Mouse (Mus musculus) inflammation-experienced regulatory T-cells (primary cell): ENCODE results near the gene Shroom2. TPM values are rescaled to one million over a fixed set of nuclear protein-coding genes. Genes with fewer than 3 reads are reported as not detected.

Source experiments
- polyA plus RNA-seq, 2 experiments: library from polyadenylated mRNA; unstranded; fragments of 100-300 nt; shearing (Covaris generic); gene quantifications; one replicate each; pipeline ENCODE4 v1.2.1; 2017

Gene Shroom2
- under 1 TPM in 1 of 2 experiments, not detected in 1; 0.53 TPM for polyA plus RNA-seq

GRCm38 (mm10) chrX:152768891-152769599 lies at the start of gene Shroom2:
TSS of gene Shroom2 (minus strand) at chrX:152769465.

DNA sequence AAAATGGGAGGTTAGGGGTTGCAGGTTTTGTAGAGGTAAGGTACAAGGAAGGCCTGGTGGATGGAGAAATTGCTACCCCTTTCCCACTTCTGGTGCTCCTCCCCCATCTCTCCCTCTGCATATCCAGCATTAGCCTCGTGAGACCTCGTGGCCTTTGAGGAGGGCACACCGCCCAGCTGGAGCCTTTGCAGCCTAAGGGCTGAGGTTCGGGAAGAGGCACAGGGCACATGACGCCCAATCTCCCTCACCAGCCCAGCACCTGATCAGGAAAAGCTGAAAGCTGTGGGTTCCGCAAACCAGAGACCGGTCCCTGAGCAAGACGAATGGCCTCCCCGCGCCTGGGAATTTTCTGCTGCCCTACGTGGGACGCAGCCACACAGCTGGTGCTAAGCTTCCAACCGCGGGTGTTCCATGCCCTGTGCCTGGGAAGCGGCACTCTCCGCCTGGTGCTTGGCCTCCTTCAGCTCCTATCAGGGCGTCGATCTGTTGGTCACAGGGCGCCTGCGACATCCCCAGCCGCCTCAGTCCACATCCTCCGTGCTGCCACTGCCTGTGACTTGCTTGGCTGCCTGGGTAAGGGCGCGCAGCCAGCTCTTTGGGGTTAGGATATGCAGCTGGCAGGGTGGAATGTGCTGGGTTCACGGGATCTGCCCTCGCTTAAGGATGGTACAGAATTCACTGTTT lies 12.6 kb upstream of the Shroom2 start, which contains the start of gene Gpr143:
Gene Gpr143, plus strand, starts transcription at position 202 of the 684 bp plus-strand sequence.

GRCm38 (mm10) chrX:152563034-152563433 lies 206.2 kb downstream of the Shroom2 start, which contains the start of gene Cldn34a:
TSS of gene Cldn34a (plus strand) at chrX:152563334.

Other genes starting within 250 kb of the Shroom2 start
- gene Cldn34a, start 206.1 kb downstream of the Shroom2 start, polyA plus RNA-seq, result not detected
- under 1 TPM in 1 of 2 experiments, not detected in 1; 0.39 TPM for gene Gpr143, start 12.5 kb upstream of the Shroom2 start, polyA plus RNA-seq
- under 1 TPM in 1 of 2 experiments, not detected in 1; 0.07 TPM for gene Usp51, start 237.0 kb upstream of the Shroom2 start, polyA plus RNA-seq